Comparison of ENCODE assay signal across 25 mouse cellular contexts in the genomic region with DNA sequence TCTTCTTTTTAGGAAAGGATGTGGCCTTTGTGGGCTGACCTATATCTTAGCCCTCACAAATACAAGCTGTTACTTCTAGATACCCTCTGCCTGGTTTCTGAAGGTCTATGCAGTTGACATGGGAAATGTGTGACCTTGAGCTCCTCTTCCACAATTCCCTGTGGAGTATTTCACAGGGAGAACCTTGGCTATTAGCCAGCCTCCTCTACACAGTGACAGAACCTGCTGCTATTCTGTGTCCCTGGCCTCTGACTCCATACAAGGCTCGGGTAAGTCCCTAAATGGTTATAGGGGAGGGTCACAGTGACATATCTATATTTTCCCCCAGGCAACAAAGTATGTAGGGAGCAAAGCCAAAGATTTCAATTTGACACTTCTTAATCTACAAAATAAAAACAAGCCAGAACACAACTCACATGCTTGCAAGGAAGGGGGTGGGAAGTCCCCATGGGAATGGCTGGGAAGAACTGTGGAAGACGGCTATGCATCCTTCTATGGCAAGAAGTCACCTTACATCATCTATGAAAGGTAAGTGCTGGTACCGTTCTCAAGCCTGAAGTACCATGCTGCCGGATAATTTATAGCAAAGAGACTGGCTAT.
A peak's percentile ranks its signal among the peaks of the same experiment; 100 is the strongest.
DNase-seq lines count a peak whose midpoint lies in the region; ATAC-seq and TF ChIP-seq lines count a peak whose summit lies in the region.
"Had no signal": no experiment of that assay in that cellular context is flagged by ENCODE, and none has a peak within 500 bp of the region (broad histone marks: within the 10 kb centered on the region; RNA-seq: fewer than 3 reads in every experiment).

No protein-coding gene starts in this region.

- peak; percentile 79 for DNase-seq in adrenal gland, adult 2 months
- DNase-seq in adrenal gland, postnatal 4 days (ENCODE audit: low spot score in 2 of 2) = no peak
- no peak for DNase-seq in heart, postnatal 36 days
- DNase-seq in kidney, postnatal 0 days (ENCODE audit: low spot score) = peak; percentile 31
- peak; percentile 64 for DNase-seq in adrenal gland, postnatal 14 days
- no peak for DNase-seq in midbrain, embryonic 14.5 days
- DNase-seq: cerebellum, adult 11 months; cerebellum, adult 9-11 months; kidney, adult 8-10 months; layer of hippocampus, postnatal 36 days; lung, postnatal 4 days; right cerebral cortex, adult 18-20 months; right cerebral cortex, postnatal 4 days; thymus, adult 18-20 months; thymus, postnatal 36 days had no signal

- no peak overlapping the region for H3K4me3 ChIP-seq in heart, embryonic 15.5 days
- no peak overlapping the region for H3K4me3 ChIP-seq in kidney, postnatal 0 days (replicated peaks; ENCODE audit: low read depth, low read length)
- no peak overlapping the region for H3K4me3 ChIP-seq in kidney, embryonic 15.5 days (replicated peaks)
- H3K4me3 ChIP-seq in midbrain, embryonic 14.5 days (replicated peaks; ENCODE audit: low read depth, low read length) = no peak overlapping the region
- H3K4me3 ChIP-seq: embryonic facial prominence, embryonic 10.5 days; forebrain, embryonic 15.5 days; layer of hippocampus, adult 2 months; midbrain, embryonic 15.5 days; neural tube, embryonic 12.5 days had no signal

- peak; percentile 87 for ATAC-seq in heart, embryonic 15.5 days (replicated peaks; ENCODE audit: insufficient number of reproducible peaks, insufficient read depth, low FRiP score, low read depth)
- ATAC-seq in kidney, postnatal 0 days (replicated peaks; ENCODE audit: low FRiP score, low read depth) = no peak
- no peak for ATAC-seq in kidney, embryonic 15.5 days (replicated peaks; ENCODE audit: low FRiP score)
- ATAC-seq in midbrain, embryonic 14.5 days (ENCODE audit: low FRiP score, low TSS enrichment) = no peak
- ATAC-seq: CD4-positive, CD25-positive, alpha-beta regulatory T cell, adult 4 months; forebrain, embryonic 15.5 days; inflammation-experienced regulatory T-cells, adult 6 months; midbrain, embryonic 15.5 days had no signal

- H3K9me3 ChIP-seq in heart, embryonic 15.5 days (replicated peaks) = no peaks in the 10 kb centered on the region
- H3K9me3 ChIP-seq in kidney, postnatal 0 days (replicated peaks; ENCODE audit: low read length) = no peaks in the 10 kb centered on the region
- H3K9me3 ChIP-seq in kidney, embryonic 15.5 days (replicated peaks) = no peaks in the 10 kb centered on the region
- H3K9me3 ChIP-seq in midbrain, embryonic 14.5 days (ENCODE audit: control insufficient read depth, low read length) = no peaks in the 10 kb centered on the region
- H3K9me3 ChIP-seq: embryonic facial prominence, embryonic 10.5 days; forebrain, embryonic 15.5 days; midbrain, embryonic 15.5 days; neural tube, embryonic 12.5 days had no signal

- H3K4me2 ChIP-seq in heart, embryonic 15.5 days = no peak overlapping the region
- no peak overlapping the region for H3K4me2 ChIP-seq in kidney, postnatal 0 days (ENCODE audit: low read length)
- no peak overlapping the region for H3K4me2 ChIP-seq in kidney, embryonic 15.5 days
- H3K4me2 ChIP-seq in midbrain, embryonic 14.5 days (ENCODE audit: low read length) = no peak overlapping the region
- H3K4me2 ChIP-seq: forebrain, embryonic 15.5 days; hindbrain, embryonic 14.5 days; midbrain, embryonic 15.5 days; neural tube, embryonic 12.5 days had no signal

- no peaks in the 10 kb centered on the region for H3K27me3 ChIP-seq in heart, embryonic 15.5 days
- no peaks in the 10 kb centered on the region for H3K27me3 ChIP-seq in kidney, postnatal 0 days (ENCODE audit: insufficient read depth, low read length)
- no peaks in the 10 kb centered on the region for H3K27me3 ChIP-seq in kidney, embryonic 15.5 days
- H3K27me3 ChIP-seq in midbrain, embryonic 14.5 days (ENCODE audit: control insufficient read depth, insufficient read depth, low read length) = no peaks in the 10 kb centered on the region
- H3K27me3 ChIP-seq: forebrain, embryonic 15.5 days; midbrain, embryonic 15.5 days; neural tube, embryonic 12.5 days had no signal

- H3K4me1 ChIP-seq in heart, embryonic 15.5 days (replicated peaks) = peaks cover 12% of the 10 kb centered on the region; the same call in 1 of the 2 replicates
- no peaks in the 10 kb centered on the region; the same call in 1 of the 2 replicates for H3K4me1 ChIP-seq in kidney, postnatal 0 days (replicated peaks; ENCODE audit: insufficient read depth, low read length)
- 0 out of 2 replicates have a peak, but pooled peaks cover 2% of the 10 kb centered on the region for H3K4me1 ChIP-seq in kidney, embryonic 15.5 days
- no peaks in the 10 kb centered on the region for H3K4me1 ChIP-seq in midbrain, embryonic 14.5 days (ENCODE audit: control insufficient read depth, insufficient read depth, low read length)
- H3K4me1 ChIP-seq: embryonic facial prominence, embryonic 10.5 days; forebrain, embryonic 15.5 days; midbrain, embryonic 15.5 days; neural tube, embryonic 12.5 days had no signal

- TF ChIP-seq CTCF in kidney, postnatal 0 days (IDR thresholded peaks at IDR 0.05; ENCODE audit: low read depth) = no peak

- peak overlapping the region; percentile 75 for H3K27ac ChIP-seq in heart, embryonic 15.5 days
- no peak overlapping the region for H3K27ac ChIP-seq in kidney, postnatal 0 days
- H3K27ac ChIP-seq in kidney, embryonic 15.5 days = no peak overlapping the region
- H3K27ac ChIP-seq in midbrain, embryonic 14.5 days (replicated peaks; ENCODE audit: low read depth, low read length) = no peak overlapping the region
- H3K27ac ChIP-seq: embryonic facial prominence, embryonic 10.5 days; forebrain, embryonic 15.5 days; hindbrain, embryonic 14.5 days; layer of hippocampus, adult 2 months; midbrain, embryonic 15.5 days; neural tube, embryonic 12.5 days had no signal

- WGBS in heart, embryonic 15.5 days = 46% methylated on average over 4 of the region's 4 CpGs
- 68% methylated on average over 4 of the region's 4 CpGs for WGBS in kidney, postnatal 0 days
- 68% methylated on average over 4 of the region's 4 CpGs for WGBS in kidney, embryonic 15.5 days
- 77% methylated on average over 4 of the region's 4 CpGs for WGBS in midbrain, embryonic 14.5 days

- H3K9ac ChIP-seq in heart, embryonic 15.5 days = no peak overlapping the region
- no peak overlapping the region for H3K9ac ChIP-seq in kidney, postnatal 0 days (ENCODE audit: low read depth, low read length)
- H3K9ac ChIP-seq in kidney, embryonic 15.5 days = no peak overlapping the region
- no peak overlapping the region for H3K9ac ChIP-seq in midbrain, embryonic 14.5 days (replicated peaks; ENCODE audit: low read length)
- H3K9ac ChIP-seq: forebrain, embryonic 15.5 days; hindbrain, embryonic 14.5 days; midbrain, embryonic 15.5 days; neural tube, embryonic 12.5 days had no signal

- no peaks in the 10 kb centered on the region for H3K36me3 ChIP-seq in heart, embryonic 15.5 days
- no peaks in the 10 kb centered on the region for H3K36me3 ChIP-seq in kidney, postnatal 0 days (ENCODE audit: insufficient read depth, low read length)
- no peaks in the 10 kb centered on the region for H3K36me3 ChIP-seq in kidney, embryonic 15.5 days
- H3K36me3 ChIP-seq in midbrain, embryonic 14.5 days (ENCODE audit: control insufficient read depth, insufficient read depth, low read length) = no peaks in the 10 kb centered on the region
- H3K36me3 ChIP-seq: embryonic facial prominence, embryonic 10.5 days; forebrain, embryonic 15.5 days; midbrain, embryonic 15.5 days; neural tube, embryonic 12.5 days had no signal

- intact Hi-C loops in heart, postnatal 36 days (cut with DNase I) = no loop called here

Comparison
In these comparisons a context has a peak if more than half of its experiments do, and no peak if none do; other contexts are left out.
1. DNase-seq: peak in adrenal gland, adult 2 months (single experiment), kidney, postnatal 0 days (single experiment) and adrenal gland, postnatal 14 days (single experiment); none in adrenal gland, postnatal 4 days (0 of 2), heart, postnatal 36 days (0 of 2) and midbrain, embryonic 14.5 days (single experiment).